Mouse (Mus musculus): Measurements from ENCODE around the gene Tmem101.

DNA sequence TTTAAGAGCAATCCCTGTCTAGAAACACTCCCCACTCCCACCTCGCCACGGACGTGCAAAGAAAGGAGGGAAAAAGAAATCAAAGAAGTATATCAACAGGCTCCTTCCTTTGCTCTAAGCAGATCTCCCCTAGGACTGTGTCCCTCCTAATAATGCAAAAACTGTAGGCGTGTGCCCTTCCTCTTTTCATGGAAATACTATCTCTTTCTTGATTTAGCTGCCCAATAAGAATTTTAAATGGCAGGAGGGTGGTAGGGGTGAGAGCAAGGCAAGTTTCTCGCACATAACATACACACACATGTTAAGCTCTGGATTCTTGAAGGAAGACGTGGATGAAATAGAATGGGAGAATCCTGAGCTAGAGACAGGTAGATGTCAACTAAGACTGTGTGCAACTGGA is 32.8 kb upstream of the Tmem101 start:
- no peak for TF ChIP-seq MAFK (IDR thresholded peaks at IDR 0.05; ENCODE audit: insufficient replicate concordance, low read length)
- TF ChIP-seq CTCF (conservative IDR thresholded peaks at IDR 0.05 in 1 of 2, IDR thresholded peaks at IDR 0.05 in 1 of 2; ENCODE audit: low read depth in 2 of 2, low read length in 2 of 2): no peak
- TF ChIP-seq EP300 (IDR thresholded peaks at IDR 0.05; ENCODE audit: low read length): no peak
- TF ChIP-seq PAX5 (IDR thresholded peaks at IDR 0.05; ENCODE audit: low read length): no peak
- TF ChIP-seq ZNF384 (IDR thresholded peaks at IDR 0.05; ENCODE audit: low read depth, low read length): no peak
- TF ChIP-seq KAT2A (IDR thresholded peaks at IDR 0.05; ENCODE audit: insufficient replicate concordance, low read length): no peak
- TF ChIP-seq POLR2AphosphoS2 (IDR thresholded peaks at IDR 0.05; ENCODE audit: low read depth, low read length): no peak
- no peak for TF ChIP-seq SIN3A (IDR thresholded peaks at IDR 0.05; ENCODE audit: low read length)
- no peak for TF ChIP-seq CHD2 (IDR thresholded peaks at IDR 0.05; ENCODE audit: low read length)
- TF ChIP-seq NRF1 (IDR thresholded peaks at IDR 0.05; ENCODE audit: low read depth, low read length): no peak
- no peak for TF ChIP-seq POLR2A (IDR thresholded peaks at IDR 0.05; ENCODE audit: low read depth, low read length)
